Mouse (Mus musculus) T-helper 1 cell (primary cell): ENCODE results near the gene Triobp.
"Not testable (repeated sequence)": the region's sequence is repeated elsewhere in the genome, so short reads cannot be mapped to it uniquely, and the experiment has no call there.

ENCODE experiments used
- in situ Hi-C: fragments of 300-600 bp; cut with MboI, MseI; formaldehyde crosslinking; loops from one replicate; pipeline ENCODE4 v1.15.1; 2025; ENCODE audit warnings: high pct_unique_total_duplicates

Gene Triobp

GRCm38 (mm10) chr15:79030551-79031435 lies 83.3 kb downstream of the Triobp start:
- in situ Hi-C loops = no loop called here

- in situ Hi-C loops = not testable (repeated sequence)
Measured at GRCm38 (mm10) chr15:79031908-79032307, 84.4 kb downstream of the Triobp start.

DNA sequence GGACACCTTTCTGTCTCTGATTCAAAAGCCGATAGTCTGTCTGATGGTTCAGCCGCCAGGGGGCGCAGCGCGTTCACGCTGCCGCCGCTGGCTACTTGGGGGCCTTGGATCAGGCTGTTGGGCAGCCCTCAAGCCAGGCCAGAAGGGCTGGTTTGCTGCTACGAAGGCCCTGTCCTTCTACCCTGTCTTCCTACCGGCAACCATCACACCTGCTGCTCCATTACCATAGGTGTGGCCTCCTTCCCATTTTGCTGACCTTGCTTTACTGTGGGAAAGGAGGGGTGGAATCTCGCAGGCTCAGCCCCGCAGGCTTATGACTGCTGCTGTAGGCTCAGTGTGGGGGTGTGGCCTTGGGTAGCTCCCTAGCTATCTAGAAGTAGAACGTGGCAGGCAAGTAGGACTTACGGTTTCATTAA lies 90.4 kb downstream of the Triobp start:
- in situ Hi-C loops = no loop called here

GRCm38 (mm10) chr15:79038331-79038730 lies 90.8 kb downstream of the Triobp start:
- in situ Hi-C loops = no loop called here

DNA sequence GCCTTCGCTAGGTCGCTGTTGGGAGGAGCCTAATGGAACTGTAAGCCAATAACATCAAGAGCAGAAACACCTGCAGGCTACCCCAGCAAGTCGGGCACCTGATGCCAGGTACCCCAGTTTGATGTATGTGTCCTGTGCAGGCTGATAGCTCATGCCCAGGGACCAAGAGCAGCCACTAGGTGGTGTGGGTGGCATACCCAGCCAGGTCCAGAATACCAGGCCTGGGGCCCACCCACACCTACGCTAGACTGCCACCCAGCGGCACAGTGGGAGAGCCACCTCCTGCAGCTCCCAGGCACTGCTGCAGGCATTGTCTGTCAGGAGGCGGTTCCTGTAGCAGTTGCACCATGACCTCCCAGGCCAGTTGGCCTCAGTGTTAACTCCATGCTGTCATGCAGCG lies 91.3 kb downstream of the Triobp start:
- in situ Hi-C loops = no loop called here

DNA sequence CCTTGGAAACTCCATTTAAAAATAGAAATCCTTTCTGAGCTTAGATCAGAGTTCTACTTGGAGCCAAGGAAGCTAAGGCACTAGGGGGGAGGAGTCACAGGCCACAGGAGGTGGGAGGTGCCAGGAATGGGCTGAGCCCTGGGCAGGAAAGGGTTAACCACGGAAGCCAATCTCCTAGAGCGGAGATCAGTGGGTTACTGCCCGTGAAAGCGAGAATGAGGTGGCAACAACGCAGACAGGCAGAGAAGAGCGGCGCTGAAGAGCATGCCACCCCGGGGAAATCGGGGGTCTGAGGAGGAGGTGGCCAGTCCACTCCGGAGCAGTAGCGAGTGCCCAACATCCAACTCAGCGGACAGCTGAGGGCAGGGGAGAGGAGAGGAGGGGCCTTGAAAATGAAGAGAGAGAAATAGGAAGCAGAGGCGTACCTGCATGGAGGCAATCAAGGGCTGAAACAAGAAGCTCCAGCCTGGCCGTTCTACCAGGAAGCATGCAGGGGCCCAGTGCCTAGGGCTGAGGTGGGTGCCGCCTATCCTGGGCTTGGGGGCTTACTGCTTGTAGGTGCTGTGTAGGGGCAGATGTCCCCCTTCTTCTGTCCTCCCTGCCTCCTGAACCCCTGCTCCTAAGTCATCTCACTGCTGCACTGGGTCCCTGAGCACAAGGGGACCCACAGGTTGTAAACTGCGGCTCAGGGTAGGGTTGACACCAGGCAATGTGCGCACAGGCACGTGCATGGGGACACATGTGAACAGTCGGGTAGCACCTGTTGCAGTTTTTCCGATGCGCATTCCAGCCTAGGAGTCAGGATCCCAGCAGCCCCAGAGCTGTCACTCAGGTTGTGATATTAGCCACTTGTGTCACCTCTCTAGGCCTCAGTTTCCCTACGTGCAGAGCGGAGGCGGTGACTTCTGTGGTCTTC lies 93.2 kb downstream of the Triobp start:
- in situ Hi-C loops = no loop called here

DNA sequence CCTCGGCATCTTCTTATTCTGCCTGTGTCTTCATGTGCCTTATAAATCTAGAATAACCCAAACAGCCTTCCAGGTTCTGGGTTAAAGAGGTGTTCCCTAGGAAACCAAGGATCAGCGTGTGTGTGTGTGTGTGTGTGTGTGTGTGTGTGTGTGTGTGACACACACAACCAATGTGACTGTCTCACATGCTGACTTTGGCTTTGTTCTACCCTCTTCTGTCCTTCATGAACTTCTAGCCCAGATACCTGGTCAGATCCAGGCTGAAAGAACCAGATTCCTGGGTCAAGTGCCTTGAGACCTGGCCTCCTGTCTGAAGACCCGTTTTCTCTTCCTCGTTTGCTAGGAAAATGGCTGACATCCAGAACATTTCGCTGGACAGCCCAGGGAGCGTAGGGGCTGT lies 94.1 kb downstream of the Triobp start, which contains the start of gene Galr3:
Gene Galr3 (plus strand): TSS at position 301 of the 400 bp plus-strand sequence.
- in situ Hi-C loops = no loop called here

GRCm38 (mm10) chr15:79042721-79043491 lies 95.4 kb downstream of the Triobp start:
- in situ Hi-C loops = no loop called here

- in situ Hi-C loops = no loop called here
Measured at GRCm38 (mm10) chr15:79044837-79045236, 97.3 kb downstream of the Triobp start.

- in situ Hi-C loops = no loop called here
Measured at GRCm38 (mm10) chr15:79048186-79048585, 100.7 kb downstream of the Triobp start.

DNA sequence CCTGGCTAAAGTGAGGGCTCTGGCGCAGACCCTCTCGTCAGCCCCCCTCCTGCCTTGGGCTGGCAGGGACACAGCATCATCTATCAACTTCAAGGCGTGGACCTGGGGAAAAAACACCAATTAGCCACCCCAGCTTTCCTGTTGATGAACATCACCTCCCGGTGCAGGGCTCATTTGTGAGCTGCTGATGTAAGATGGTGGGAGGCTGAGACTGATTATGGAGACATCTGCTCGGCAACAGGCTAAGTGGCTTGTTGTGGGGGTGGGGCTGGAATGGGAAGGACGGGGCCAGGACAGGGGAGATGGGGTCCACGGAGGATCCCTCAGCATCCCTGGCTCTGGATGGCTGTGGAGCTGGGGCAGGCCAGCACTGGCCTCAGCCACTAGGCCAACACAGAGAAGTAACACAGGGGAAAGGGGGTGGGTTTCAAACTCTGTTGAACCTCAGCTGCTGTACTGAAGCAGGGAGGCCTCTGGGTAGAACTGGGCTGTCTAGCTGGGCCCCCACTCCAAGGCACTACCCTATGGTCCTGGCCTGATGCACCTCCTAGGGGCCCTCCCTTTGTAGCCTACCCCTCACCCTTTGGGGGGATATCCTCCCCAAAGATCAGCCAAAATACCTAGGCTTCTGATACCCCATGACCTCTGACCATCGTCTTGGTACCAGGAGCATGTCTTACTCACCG lies 102.8 kb downstream of the Triobp start:
- in situ Hi-C loops = no loop called here

GRCm38 (mm10) chr15:79050964-79051363 lies 103.4 kb downstream of the Triobp start:
- in situ Hi-C loops = no loop called here

- in situ Hi-C loops = no loop called here
Measured at GRCm38 (mm10) chr15:79051461-79052360, 104.2 kb downstream of the Triobp start.

DNA sequence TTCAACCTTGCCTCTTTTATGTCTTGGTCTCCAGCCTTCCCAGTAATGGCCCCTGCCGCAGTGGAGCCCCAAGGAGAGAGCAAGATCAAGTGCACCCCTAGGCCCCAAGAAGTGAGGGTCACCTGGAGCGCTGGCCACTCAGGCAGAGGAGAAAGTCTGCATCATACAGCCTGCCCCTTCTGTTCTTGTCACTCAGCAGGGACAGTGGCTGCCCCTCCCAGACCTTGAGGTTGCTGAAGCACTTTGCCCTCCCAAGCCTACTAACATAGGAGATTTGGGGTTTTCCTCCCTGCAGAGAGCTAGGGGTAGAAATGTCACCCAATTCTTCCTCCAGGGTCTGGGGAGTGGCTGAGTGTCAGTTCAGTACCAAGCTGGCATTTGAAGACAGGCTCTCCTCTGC lies 104.8 kb downstream of the Triobp start:
- in situ Hi-C loops = no loop called here
